Mouse (Mus musculus): ENCODE results near the gene Smtn. TPM values are rescaled to one million over a fixed set of nuclear protein-coding genes. Genes with fewer than 3 reads are reported as not detected.

Smtn gene
- polyA plus RNA-seq, 1 experiment = 22.5 TPM

GRCm38 (mm10) chr11:3547969-3548368 is 7.6 kb upstream of the Smtn start:
- DNase-seq (ENCODE audit: low read depth) = no peak

- DNase-seq (ENCODE audit: low read depth) = no peak
These were observed 6.6 kb upstream of the Smtn start for GRCm38 (mm10) chr11:3547047-3547446.

GRCm38 (mm10) chr11:3546242-3546562 is 5.8 kb upstream of the Smtn start:
- no peak for DNase-seq (ENCODE audit: low read depth)

DNA sequence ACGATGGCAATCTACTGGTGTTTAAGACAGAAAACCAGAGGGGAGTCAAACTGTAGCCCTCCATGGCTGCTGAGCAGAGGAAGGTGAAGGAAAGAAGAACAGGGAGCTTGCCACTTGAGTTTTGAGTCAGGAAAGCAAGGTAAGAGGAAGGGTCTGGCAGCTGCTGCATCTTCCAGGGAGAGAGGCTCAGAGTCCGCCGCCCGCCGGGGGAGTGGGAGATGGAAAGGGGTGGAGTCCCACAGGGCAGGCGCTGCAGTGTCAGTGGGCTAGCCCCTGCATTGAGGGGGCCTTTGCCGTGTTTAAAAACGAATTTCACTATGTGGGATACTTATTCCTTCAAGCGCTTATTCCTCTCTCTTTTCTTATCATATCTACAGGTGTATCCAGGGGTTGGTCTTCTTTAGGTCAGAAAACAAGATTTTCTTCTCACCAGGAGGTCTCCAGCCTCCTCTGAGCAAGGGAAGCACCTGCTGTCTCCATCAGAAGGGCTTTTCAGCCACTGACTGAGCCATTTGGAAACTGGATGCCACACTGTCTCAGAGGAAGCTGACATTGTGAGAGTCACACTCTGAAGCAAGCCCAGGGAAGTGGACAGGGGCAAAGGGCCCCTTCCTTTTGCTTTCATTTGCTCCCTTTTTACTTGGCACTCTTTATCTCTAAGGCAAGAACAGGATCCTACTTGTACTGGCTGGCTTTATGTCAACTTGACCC is 5.3 kb upstream of the Smtn start:
- no peak for DNase-seq (ENCODE audit: low read depth)

DNA sequence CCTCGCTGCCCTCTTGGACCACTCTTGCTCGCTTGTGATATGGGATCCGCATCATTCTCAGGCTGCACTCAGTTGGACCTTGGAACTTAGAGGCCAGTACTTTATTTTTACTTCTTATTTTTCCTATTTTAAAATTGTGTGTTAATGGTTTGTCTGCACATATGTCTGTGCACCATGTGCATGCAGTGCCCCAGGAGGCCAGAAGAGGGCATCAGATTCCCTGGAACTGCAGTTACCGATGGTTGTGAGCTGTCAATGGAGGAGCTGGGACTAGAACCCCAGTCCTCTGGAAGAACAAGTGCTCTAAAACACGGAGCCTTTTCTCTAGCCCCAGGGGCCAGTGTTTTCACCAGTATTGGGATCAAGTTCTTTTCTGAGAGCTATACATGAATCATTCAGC is 4.0 kb upstream of the Smtn start:
- no peak for DNase-seq (ENCODE audit: low read depth)

DNA sequence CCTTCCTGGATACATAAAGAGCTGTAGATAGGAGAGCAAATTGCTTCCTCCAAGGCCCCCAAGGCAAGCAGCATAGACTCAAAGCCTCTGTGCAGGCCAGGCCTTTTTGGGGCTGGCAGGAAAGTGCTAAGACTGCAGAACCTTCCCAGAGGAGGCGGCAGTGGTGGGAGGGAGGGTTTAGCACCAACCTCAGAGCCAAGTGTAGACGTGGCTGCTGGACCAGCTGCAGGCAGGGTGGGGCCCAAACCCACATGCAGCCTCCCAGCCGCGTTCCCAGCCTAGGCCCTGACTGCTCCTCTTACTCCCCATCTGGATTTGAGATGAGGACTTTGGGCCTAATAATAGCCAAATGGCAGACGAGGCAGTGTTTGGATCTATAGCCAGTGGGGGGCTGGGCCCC is 2.6 kb upstream of the Smtn start:
- no peak for DNase-seq (ENCODE audit: low read depth)

DNA sequence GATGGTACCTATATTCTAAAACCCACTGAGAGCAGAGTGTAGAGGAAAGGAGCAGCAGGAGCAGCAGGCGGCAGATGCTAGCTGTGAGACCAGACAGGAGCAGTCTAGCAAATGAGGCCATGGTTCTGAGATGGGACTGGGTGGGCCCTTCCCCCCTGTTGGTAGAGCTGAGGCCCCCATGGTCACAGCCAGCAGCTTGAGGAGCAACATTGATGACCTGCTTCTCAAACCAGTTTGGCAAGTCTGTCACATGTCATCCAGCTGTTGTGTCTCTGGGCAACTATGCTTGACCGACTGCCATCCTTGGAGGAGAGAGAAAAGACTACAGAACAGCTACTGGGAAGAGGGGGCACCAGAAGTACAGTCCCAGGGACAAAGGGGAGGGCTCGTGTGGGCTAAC is 1.5 kb upstream of the Smtn start:
- no peak for DNase-seq (ENCODE audit: low read depth)

DNA sequence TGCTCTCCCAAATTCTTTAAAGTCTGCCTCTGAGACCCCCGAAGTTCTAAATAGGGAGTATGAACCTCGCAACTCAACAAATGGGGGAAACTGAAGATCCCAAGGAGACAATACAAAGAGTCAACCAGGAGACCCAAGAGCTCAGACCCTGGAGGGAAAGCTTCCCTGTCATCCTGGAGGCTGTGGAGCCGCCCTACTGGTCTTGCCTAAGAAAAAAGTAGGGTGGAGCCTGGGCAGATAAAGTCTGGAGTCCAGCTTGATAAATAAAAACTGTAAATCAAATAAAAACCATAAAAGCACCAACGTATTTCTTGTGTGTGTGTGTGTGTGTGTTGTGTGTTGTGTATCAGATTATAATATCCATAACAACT is 601 bp downstream of the Smtn start:
- DNase-seq (ENCODE audit: low read depth) = no peak

GRCm38 (mm10) chr11:3539111-3539825 is 1.1 kb downstream of the Smtn start:
- DNase-seq (ENCODE audit: low read depth) = no peak

GRCm38 (mm10) chr11:3538341-3538740 is 2.1 kb downstream of the Smtn start:
- no peak for DNase-seq (ENCODE audit: low read depth)

- DNase-seq (ENCODE audit: low read depth) = no peak
These were observed 2.7 kb downstream of the Smtn start for GRCm38 (mm10) chr11:3537711-3538110.

GRCm38 (mm10) chr11:3536745-3537333 is 3.6 kb downstream of the Smtn start:
- DNase-seq (ENCODE audit: low read depth) = no peak

- no peak for DNase-seq (ENCODE audit: low read depth)
These were observed 4.3 kb downstream of the Smtn start for GRCm38 (mm10) chr11:3536082-3536481.

DNA sequence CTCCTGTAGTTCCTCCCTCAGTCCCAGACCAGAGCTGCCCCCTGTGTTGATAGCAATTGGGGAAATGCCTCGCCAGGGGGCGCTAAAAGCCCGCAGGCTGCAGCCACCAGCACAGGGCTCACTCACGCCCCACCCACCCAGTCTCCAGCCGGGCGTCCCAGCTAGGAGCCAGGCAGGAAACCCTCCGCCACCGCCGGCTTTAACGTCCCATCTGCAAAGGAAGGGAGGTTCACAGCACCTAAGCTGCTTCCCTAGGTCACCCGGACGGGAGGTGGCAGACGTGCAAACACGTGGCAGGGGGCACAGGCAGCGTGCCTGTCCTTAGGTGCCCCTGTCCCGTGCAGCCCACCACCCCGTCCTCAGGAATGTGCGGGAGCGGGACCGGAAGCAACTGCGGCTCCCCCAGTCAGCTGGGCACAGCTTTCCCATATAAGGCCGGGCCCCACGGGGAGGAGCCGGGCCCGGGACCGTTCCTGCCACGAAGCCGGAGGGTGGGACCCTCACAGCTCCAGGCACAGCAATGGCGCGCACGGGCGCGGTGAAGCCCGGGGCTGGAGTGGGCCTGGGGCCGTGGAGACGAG is 4.9 kb downstream of the Smtn start:
- DNase-seq (ENCODE audit: low read depth) = no peak

GRCm38 (mm10) chr11:3534956-3535355 is 5.5 kb downstream of the Smtn start:
- no peak for DNase-seq (ENCODE audit: low read depth)

GRCm38 (mm10) chr11:3533406-3533932 is 6.9 kb downstream of the Smtn start:
- DNase-seq (ENCODE audit: low read depth) = no peak

DNA sequence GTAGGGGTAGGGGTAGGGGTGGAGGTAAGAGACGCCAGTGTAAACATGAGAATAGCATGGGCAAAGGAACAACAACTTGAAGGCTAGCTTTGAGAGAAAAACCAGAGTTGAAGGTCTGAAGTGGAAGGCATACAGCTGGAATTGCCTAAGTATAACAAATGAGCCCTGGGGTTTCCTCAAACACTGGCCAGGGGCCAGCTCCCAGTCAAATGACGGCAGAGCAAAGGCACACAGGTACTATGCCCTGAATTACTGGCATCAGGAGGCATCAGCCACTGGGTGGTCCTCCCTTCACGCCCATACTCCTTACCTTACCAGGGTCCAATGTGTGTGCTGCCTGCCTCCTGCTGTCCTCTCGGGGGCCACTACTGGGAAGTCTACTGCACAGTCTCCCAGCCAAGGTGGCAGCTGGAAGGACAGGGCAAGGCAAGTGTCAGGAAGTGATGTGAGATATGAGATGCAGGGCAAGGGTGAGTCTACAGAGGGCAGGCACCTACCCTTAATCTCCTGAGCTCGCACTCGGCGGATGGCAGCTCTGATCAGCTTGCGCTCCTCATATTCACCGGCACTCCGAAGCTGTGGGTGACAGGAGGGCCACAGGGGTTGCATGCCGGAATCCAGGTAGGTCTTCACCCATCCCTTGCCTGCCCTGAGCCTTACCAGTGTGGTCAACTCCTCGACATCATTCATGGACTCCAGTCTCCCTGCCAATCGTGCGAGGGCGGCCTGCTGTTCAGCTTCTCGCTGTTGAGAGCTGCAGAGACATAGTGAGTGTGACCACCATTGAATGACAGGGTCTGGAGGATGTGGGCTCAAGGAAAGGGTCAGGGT is 8.1 kb downstream of the Smtn start:
- no peak for DNase-seq (ENCODE audit: low read depth)

DNA sequence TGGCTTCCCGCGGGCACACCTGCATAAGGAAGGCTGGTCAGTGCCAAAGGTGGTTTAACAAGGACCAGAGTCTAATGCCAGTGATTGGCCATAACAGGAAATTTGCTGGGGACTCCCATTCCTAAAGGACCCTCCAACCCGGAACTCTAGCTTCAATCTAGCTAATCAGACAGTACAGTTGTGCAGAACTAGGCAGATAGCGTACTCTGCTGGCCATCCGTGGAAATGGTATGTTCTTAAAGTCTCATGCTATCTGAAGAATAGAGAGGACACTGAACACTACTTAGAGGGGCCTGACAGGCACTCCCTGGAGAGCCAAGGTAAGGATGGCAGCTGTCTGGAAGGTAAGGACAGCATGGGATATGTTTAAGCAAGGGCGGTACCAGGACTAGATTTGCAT is 8.8 kb downstream of the Smtn start:
- DNase-seq (ENCODE audit: low read depth) = no peak

DNA sequence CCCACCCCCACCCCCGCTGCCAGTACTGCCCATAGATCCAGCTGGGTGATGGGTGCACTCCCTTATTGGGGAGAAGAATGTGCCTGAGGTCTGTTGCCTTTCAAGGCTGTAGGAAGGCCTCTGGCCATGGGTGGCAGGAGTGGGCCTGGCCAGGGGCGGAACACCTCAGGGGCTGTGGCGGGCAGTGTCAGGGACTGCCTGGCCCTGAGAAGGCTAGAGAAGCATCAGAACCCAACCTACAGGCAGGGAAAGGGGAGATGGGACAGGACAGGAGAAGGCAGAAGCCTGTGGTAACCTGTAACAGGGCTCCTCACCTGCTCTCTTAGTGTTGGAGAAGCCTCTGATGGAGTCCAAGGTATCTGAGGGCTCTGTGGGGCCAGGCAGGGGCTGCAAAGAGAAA is 9.7 kb downstream of the Smtn start:
- no peak for DNase-seq (ENCODE audit: low read depth)

DNA sequence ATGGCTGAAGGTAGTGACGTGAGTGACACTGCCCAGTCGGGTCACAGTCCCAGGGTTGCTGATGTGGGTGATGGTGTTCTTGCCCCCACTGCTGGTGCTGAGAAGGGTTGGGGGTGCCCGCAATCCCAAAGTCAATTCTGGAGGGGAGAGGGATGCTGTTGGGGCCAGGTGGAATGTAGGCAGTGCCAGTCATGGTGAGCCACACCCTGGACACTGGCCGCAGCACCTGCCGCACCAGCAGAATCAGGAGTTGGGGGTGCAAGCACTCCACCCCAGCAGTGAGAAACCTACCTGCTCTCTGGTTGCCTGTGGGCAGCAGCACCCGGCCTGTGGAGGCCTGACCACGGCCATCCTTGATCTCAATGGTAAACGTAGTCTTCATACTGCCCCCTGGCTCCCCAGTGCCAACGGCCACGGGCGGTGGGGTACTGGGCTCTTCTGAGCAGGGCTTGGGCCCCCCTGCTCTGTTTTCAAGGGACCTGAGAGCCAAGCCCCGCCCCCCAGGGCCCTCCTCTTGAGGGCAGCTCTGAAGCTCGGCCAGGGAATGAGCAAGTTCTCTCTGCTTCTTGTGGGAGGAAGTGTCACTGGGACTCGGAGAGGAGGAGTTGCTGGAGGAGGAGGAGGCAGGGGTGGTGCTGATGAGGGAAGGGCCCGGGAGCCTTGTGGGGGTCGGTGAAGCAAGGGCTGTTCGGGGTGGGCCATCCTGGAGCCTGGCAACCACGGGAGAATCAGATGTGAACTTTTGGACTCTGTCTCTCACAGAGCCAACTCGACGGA is 10.7 kb downstream of the Smtn start:
- DNase-seq (ENCODE audit: low read depth) = no peak

- DNase-seq (ENCODE audit: low read depth) = no peak
These were observed 12.2 kb downstream of the Smtn start for GRCm38 (mm10) chr11:3528208-3528607.

Measured in gonadal fat pad, adult 2 months (tissue).